Mouse (Mus musculus) neutrophil, adult 5-6 weeks (primary cell): ENCODE data around the gene Prss58. TPM values are rescaled to one million over a fixed set of nuclear protein-coding genes. Genes with fewer than 3 reads are reported as not detected.

ENCODE experiments used
- ATAC-seq: fragments of 151-379, 151-347 bp; 2 replicates; pipeline ENCODE4 v1.8.0; 2017; ENCODE audit warnings: mild to moderate bottlenecking, moderate TSS enrichment; ENCODE audit not compliant: insufficient number of reproducible peaks, poor library complexity, low FRiP score, severe bottlenecking; ENCODE audit errors: extremely low read depth
- total RNA-seq: library from RNA; stranded (forward); fragments of 200-1000 nt; gene quantifications from 2 replicates; pipeline ENCODE4 v1.2.3, GENCODE M21; 2017

The Prss58 gene
- total RNA-seq = not detected in 2 replicates

GRCm38 (mm10) chr6:40900287-40900686, at the start of gene Prss58:
Gene Prss58 (minus strand): TSS chr6:40900387.
- no peak for ATAC-seq

- no peak for ATAC-seq
These were observed 40.3 kb upstream of the Prss58 start, which contains the start of gene 1700074P13Rik for GRCm38 (mm10) chr6:40940457-40940856. Gene 1700074P13Rik (minus strand): TSS chr6:40940557.

- ATAC-seq = no peak
These were observed 19.8 kb upstream of the Prss58 start for GRCm38 (mm10) chr6:40919954-40920353.

GRCm38 (mm10) chr6:40894716-40895115, 5.5 kb downstream of the Prss58 start:
- ATAC-seq = no peak

GRCm38 (mm10) chr6:40893577-40893976, 6.6 kb downstream of the Prss58 start:
- peak; percentile 69 for ATAC-seq

GRCm38 (mm10) chr6:40891754-40892153, 8.4 kb downstream of the Prss58 start:
- no peak for ATAC-seq

- peak; percentile 78 for ATAC-seq
These were observed 9.2 kb downstream of the Prss58 start for GRCm38 (mm10) chr6:40890973-40891372.

GRCm38 (mm10) chr6:40887394-40887793, 12.8 kb downstream of the Prss58 start, which contains the start of gene Moxd2:
Gene Moxd2 (minus strand): TSS chr6:40887494.
- no peak for ATAC-seq

- no peak for ATAC-seq
These were observed 54.9 kb downstream of the Prss58 start for GRCm38 (mm10) chr6:40845283-40845682.

Other genes starting within 250 kb of the Prss58 start
- not detected in 2 replicates for gene Moxd2, start 12.9 kb downstream of the Prss58 start, total RNA-seq
- not detected in 2 replicates for gene 1700074P13Rik, start 40.2 kb upstream of the Prss58 start, total RNA-seq
- gene Gm4744, start 51.5 kb upstream of the Prss58 start, total RNA-seq = not detected in 2 replicates
- gene 1810009J06Rik, start 64.4 kb upstream of the Prss58 start, total RNA-seq = not detected in 2 replicates
- not detected in 2 replicates for gene Gm2663, start 99.1 kb upstream of the Prss58 start, total RNA-seq
- gene 2210010C04Rik, start 135.1 kb upstream of the Prss58 start, total RNA-seq = not detected in 2 replicates